Mouse (Mus musculus) heart, postnatal 0 days (tissue): ENCODE measurements at regions not wholly inside any gene's neighbourhood (a gene's known extent, or its start where the extent isn't known, plus 50 kb on each side); places are given as distances from the start of the nearest gene placed in this dataset.

Experiments
- ATAC-seq: fragments of 200-750 bp; cut with Nextera tagmentation; 2 replicates; pipeline ENCODE4 v1.8.0; 2017; ENCODE audit warnings: low read depth, moderate number of reproducible peaks, moderate library complexity; ENCODE audit not compliant: insufficient read depth
- DNase-seq: peaks from one replicate; pipeline ENCODE4 v3.0.0-alpha.2; 2016; ENCODE audit warnings: low spot score
- H3K27ac ChIP-seq: fragments of 300-500 bp; sonication (generic); 2 replicates; pipeline ENCODE4 v1.5.1; 2014; ENCODE audit warnings: low read depth, mild to moderate bottlenecking
- H3K27me3 ChIP-seq: fragments of 300-500 bp; sonication (generic); 2 replicates; pipeline ENCODE4 v1.6.1; 2014; ENCODE audit warnings: low read length, mixed read lengths; ENCODE audit not compliant: control insufficient read depth, insufficient read depth
- H3K36me3 ChIP-seq: fragments of 300-500 bp; sonication (generic); replicated peaks from 2 replicates; pipeline ENCODE4 v1.6.1; 2014; ENCODE audit warnings: low read length, mixed read lengths; ENCODE audit not compliant: control insufficient read depth, insufficient read depth
- H3K4me1 ChIP-seq: fragments of 300-500 bp; sonication (generic); 2 replicates; pipeline ENCODE4 v1.6.1; 2014; ENCODE audit warnings: antibody characterized with exemption; ENCODE audit not compliant: control insufficient read depth, insufficient read depth
- H3K4me2 ChIP-seq: fragments of 300-500 bp; sonication (generic); 2 replicates; pipeline ENCODE4 v1.6.1; 2014; ENCODE audit warnings: low read depth, mild to moderate bottlenecking, low read length, moderate library complexity
- H3K4me3 ChIP-seq: fragments of 300-500 bp; sonication (generic); 2 replicates; pipeline ENCODE4 v1.5.1; 2014; ENCODE audit warnings: low read depth, low read length
- H3K9ac ChIP-seq: fragments of 300-500 bp; sonication (generic); replicated peaks from 2 replicates; pipeline ENCODE4 v1.6.1; 2014; ENCODE audit warnings: low read depth, low read length, mixed read lengths
- H3K9me3 ChIP-seq: fragments of 300-500 bp; sonication (generic); replicated peaks from 2 replicates; pipeline ENCODE4 v1.6.1; 2016; ENCODE audit warnings: low read length; ENCODE audit not compliant: control insufficient read depth
- CTCF ChIP-seq: IDR thresholded peaks from 2 replicates; pipeline ENCODE4 v1.5.1; 2016; ENCODE audit warnings: antibody characterized with exemption, control low read depth, low read depth
- EP300 ChIP-seq: IDR thresholded peaks from 2 replicates; pipeline ENCODE4 v1.6.1; 2016; ENCODE audit warnings: antibody characterized with exemption, low read depth
- WGBS: fragments of 180-500 bp; shearing (Covaris S2); extraction: QIAGEN DNeasy Blood & Tissue Kit; methylation state at CpG from one replicate; pipeline ENCODE4 v1.1.7; 2014; 5-methylcytosine and 5-hydroxymethylcytosine counted together

GRCm38 (mm10) chr14:105612794-105613193 is 283.8 kb downstream of the Spry2 start:
- H3K9me3 ChIP-seq = no peaks in the 10 kb centered on the region
- H3K36me3 ChIP-seq = no peaks in the 10 kb centered on the region
- no peak overlapping the region for H3K27ac ChIP-seq
- no peak overlapping the region for H3K9ac ChIP-seq
- no peak overlapping the region for H3K4me2 ChIP-seq
- no peaks in the 10 kb centered on the region for H3K27me3 ChIP-seq
- WGBS = 47% methylated on average over 3 of the region's 3 CpGs
- no peak; the same call in 1 of the 2 replicates for ATAC-seq
- peaks cover 10% of the 10 kb centered on the region for H3K4me1 ChIP-seq
- no peak overlapping the region for H3K4me3 ChIP-seq
- TF ChIP-seq EP300 = no peak
- TF ChIP-seq CTCF = no peak
- DNase-seq = no peak

DNA sequence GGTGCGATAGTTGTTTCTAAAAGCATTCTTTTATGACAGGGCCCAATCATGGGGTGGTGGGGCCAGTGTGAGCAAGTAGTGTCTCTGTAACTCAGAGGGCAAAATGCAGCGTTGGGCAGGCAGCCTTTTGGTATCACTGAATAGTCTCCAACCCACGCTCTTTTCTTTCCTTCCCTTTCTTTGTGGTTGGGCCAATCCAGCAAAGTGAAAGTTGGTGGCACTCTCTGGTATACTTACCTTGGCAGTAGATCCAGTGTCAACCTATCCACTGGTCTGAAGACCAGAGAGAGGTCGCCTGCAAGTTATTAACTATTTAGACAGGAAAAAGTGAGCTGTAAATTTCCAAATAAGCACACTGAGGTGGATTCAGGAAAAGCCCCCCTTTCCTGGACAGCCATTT is 287.8 kb downstream of the Spry2 start:
- Histone ChIP-seq H3K4me3 (no peak overlapping the region), H3K4me1 (0 out of 2 replicates have a peak, but pooled peaks cover 3% of the 10 kb centered on the region), H3K27ac (no peak overlapping the region), H3K4me2 (no peak overlapping the region), H3K27me3 (no peaks in the 10 kb centered on the region), H3K9me3 (no peaks in the 10 kb centered on the region), H3K36me3 (no peaks in the 10 kb centered on the region), H3K9ac (no peak overlapping the region)
- ATAC-seq (no peak), DNase-seq (no peak)
- TF ChIP-seq EP300 = no peak
- TF ChIP-seq CTCF = no peak
- 83% methylated on average over 4 of the region's 4 CpGs for WGBS

DNA sequence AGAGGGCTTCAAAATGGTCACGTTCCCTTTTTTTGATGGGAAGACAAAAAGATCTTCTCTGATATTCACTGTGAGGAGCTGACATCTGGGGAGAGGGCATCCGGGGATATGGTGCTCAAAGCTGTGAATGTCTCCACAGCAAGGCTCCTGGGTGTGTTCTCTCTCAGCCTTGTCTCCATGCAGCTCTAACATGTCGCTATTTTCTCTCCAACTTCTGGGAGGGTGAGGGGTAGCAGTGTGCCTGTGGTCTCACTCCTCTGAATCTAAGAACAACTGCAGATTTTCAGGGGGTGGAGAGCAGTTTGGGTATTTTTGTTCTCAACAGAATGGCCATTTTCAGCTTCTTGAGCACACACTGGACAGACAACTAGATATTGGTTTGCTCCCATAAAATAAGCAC is 290.1 kb downstream of the Spry2 start:
- Histone ChIP-seq H3K4me3 (no peak overlapping the region), H3K9me3 (no peaks in the 10 kb centered on the region), H3K4me2 (no peak overlapping the region), H3K27me3 (no peaks in the 10 kb centered on the region), H3K4me1 (no peaks in the 10 kb centered on the region), H3K36me3 (no peaks in the 10 kb centered on the region), H3K27ac (no peak overlapping the region), H3K9ac (no peak overlapping the region)
- DNase-seq (no peak), ATAC-seq (no peak)
- WGBS = 65% methylated on average over 3 of the region's 3 CpGs
- TF ChIP-seq CTCF = no peak
- TF ChIP-seq EP300 = no peak

DNA sequence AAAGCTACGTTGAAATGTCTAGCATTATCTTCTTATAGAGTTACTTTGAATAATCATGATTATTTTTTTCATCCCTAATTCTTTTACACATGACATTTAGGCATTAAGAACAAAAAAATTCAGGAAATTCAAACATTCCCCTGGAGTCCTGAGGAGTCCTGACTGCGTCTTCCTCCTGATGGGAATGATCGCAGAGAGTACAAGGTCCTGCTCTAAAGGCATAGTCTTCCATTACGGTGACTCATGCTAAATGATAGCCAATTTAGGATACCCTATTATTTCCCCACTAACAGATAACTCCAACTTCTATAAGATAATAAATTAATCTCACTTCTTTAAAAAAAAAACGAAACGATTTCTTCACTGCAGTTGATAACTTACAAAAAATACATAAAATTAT is 292.2 kb downstream of the Spry2 start:
- no peaks in the 10 kb centered on the region for H3K4me1 ChIP-seq
- ATAC-seq (no peak), DNase-seq (no peak)
- no peak overlapping the region for H3K27ac ChIP-seq
- no peaks in the 10 kb centered on the region for H3K36me3 ChIP-seq
- TF ChIP-seq CTCF = no peak
- TF ChIP-seq EP300 = no peak
- H3K4me2 ChIP-seq = no peak overlapping the region
- no peak overlapping the region for H3K4me3 ChIP-seq
- no peak overlapping the region for H3K9ac ChIP-seq
- no peaks in the 10 kb centered on the region for H3K9me3 ChIP-seq
- WGBS = 80% methylated on average over 6 of the region's 6 CpGs
- H3K27me3 ChIP-seq = no peaks in the 10 kb centered on the region

DNA sequence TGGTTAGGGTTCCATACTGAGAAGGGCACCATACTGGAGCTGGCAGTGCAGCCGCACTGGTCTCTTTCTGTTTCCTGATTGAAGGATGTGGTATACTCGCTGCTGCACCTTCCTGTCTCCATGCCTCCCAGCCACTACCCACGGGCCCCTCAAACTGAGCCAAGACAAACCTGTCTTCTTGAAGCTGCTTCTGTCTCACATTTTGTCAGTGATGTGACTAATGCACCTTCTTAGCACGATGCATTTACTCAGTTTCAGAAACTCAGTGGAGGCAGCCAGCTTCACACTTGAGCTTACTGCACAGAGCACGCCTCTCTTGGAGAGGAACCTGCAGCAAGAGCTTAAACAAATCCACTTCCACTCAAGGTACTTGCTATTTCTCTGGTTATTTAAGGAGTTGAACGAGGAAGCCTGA is 293.6 kb downstream of the Spry2 start:
- TF ChIP-seq EP300 (no peak), CTCF (no peak)
- no peaks in the 10 kb centered on the region for H3K4me1 ChIP-seq
- H3K9me3 ChIP-seq = no peaks in the 10 kb centered on the region
- H3K4me2 ChIP-seq = no peak overlapping the region
- no peak overlapping the region for H3K27ac ChIP-seq
- no peak for DNase-seq
- no peak overlapping the region for H3K4me3 ChIP-seq
- H3K36me3 ChIP-seq = no peaks in the 10 kb centered on the region
- H3K27me3 ChIP-seq = no peaks in the 10 kb centered on the region
- 72% methylated on average over 6 of the region's 6 CpGs for WGBS
- no peak for ATAC-seq
- no peak overlapping the region for H3K9ac ChIP-seq
